Mouse (Mus musculus) right cerebral cortex, postnatal 14 days (tissue): ENCODE measurements around the gene Selenoi.
"Not testable (repeated sequence)": the region's sequence is repeated elsewhere in the genome, so short reads cannot be mapped to it uniquely, and the experiment has no call there.

ENCODE experiments used
- DNase-seq: peaks from one replicate; pipeline ENCODE4 v3.0.0; 2022

The Selenoi gene

DNA sequence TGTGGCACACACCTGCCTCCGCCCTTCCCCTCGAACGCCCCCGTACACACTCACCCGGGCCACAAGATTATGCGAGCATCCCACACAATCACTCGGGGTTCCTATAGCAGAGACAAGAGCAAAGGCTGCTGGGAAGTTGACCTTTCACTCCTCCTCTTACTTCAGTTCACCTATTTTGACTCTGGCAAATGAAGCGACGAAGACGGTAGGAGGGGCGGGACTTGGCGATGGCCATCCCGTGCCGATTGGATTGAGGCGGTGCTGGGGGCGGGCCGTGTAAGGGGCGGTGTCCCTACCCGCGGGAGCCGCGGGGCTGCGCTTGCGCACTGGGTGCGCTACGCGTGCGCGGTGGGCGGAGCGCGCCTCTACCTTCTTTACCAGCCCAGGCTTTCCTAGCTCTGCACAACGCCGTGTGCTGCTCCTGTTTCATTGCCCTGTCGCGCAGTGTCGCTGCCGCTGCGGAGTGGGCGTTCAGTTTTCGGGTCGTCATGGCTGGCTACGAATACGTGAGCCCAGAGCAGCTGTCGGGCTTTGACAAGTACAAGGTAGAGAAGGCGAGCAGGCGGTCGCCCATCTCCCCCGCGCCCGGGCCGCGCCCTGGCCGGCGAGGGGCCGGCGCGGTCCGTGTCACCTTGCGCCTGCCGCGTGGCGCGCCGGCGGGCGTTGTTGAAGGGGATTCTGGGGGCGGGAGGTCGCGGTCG is at the start of gene Selenoi:
Selenoi (plus strand) TSS at position 311 of the 701 bp plus-strand sequence.
- DNase-seq = peak; percentile 97

DNA sequence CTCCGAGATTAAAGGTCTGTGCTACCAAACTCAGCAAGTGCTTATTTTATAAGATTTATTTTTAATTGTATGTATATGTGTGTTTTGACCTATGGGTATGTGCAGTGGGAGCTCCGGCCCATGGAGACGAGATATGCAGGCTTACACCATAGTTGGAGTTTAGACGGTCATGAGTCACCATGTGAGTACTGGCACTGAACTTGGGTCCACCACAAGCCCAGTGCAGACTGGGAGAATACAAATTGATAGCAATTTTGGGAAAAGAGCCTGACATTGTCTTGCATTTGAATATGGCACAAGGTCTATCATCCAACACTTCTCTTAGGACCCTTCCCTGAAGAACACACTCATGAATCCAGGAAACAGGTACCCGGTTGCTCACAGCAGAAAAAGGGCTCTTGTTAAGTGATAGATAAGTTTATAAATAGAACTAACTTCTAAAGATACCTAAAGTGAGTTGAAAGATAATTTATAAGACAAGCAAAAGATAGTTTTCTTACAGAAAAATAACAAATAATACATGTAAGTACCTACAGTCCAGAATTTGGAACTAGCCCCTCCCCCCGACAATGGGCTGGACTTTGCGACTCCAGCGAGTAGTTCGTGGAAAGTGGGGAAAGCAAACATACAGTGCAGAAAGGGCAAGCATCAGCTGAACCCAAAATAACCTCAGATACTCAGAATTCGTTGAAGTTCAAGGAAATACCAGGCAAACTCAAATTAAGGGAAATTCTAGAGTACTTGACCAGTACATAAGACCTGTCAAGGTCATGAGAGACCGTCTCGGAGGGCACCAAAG is 44.5 kb upstream of the Selenoi start:
- DNase-seq = no peak

DNA sequence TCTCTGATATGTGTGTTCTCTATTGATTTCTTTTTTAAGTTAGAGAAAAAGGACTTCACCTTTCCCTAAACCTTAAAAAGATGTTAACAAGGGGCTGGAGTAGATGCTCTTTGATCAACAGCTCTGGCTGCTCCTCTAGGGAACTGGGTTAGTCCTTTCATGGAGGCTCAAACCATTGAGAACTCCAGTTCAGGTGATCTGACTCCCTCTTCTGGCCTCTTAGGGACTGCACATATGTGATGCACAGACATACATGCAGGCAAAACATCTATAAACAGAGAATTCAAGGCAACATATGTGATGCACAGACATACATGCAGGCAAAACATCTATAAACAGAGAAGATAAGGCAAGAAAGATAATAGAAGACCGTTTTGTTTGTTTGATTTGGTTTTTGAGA is 39.9 kb upstream of the Selenoi start:
- no peak for DNase-seq

DNA sequence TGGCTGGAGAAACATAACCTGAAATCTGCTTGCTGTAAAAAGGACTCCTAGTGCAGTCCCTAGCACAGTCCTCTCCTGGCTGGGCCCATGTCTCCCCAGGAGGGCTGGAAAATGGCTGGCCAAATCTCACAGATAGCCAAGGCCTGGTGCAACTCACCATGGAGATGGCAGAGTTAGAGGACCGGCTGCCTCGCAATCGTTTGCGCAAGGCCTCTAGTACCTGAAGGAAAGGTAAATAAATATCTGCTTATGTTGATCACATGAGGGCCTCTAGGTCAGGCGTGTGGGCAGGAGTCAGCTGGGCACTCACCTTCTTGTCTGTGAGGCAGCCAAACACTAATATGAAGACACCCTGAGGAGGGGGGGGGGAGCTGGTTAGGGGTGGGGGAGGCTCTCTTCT is 37.0 kb upstream of the Selenoi start:
- DNase-seq = no peak

DNA sequence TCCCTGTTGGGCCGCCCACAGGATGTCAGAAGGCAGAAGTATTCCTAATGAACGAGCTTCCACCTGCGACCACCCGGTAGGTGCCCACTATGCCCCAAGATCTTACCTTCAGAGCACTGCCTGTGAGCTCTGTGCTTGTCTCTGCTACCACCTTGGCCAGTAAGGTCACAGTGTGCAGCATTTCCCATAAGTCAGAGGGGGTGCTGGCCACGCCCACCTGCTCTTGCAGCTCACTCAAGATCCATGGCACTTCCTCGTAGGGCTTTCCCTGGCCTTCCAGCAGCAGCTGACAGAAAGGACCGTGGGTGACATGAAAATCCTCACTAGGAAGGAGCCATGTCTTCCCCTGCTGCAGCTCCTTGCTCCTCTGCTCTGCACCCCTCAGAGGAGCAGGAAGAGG is 34.1 kb upstream of the Selenoi start:
- no peak for DNase-seq

DNA sequence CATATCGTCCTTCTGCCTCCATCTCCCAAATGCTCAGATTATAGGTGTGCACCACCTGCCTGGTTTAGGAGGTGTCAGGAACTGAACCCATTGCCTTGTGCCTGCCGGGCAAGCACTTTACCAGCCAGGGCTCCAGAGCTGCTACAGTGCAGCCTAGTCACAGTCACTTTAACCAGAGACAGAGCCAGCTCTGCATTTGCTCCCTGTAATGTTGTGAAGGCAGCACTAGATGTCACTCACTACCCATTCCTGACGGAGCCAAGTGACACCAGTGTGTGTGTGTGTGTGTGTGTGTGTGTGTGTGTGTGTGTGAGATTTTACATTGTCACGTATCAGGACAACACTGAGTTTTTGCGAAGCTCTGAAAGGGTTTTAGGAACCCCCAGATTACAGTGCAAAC is 30.9 kb upstream of the Selenoi start:
- DNase-seq = peak; percentile 36

DNA sequence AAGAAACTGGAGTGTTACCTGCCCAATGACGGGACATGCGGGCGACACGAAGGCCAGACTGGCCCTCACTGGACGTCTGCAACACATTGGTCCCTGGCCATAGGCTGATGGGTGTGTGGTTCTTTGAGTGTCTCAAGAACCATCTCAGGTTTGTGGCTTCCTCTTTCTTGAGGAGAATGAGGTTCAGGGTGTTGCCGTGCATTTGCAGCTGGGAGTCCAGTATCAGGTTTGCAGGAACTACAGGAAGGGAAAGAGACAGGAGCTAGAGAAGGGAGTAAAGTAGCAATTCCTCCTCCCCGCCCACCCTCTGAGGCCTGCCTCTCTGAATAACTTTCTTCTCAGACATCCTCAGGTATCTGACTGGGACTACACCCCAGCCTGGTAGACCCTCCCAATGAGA is 30.2 kb upstream of the Selenoi start:
- no peak for DNase-seq

DNA sequence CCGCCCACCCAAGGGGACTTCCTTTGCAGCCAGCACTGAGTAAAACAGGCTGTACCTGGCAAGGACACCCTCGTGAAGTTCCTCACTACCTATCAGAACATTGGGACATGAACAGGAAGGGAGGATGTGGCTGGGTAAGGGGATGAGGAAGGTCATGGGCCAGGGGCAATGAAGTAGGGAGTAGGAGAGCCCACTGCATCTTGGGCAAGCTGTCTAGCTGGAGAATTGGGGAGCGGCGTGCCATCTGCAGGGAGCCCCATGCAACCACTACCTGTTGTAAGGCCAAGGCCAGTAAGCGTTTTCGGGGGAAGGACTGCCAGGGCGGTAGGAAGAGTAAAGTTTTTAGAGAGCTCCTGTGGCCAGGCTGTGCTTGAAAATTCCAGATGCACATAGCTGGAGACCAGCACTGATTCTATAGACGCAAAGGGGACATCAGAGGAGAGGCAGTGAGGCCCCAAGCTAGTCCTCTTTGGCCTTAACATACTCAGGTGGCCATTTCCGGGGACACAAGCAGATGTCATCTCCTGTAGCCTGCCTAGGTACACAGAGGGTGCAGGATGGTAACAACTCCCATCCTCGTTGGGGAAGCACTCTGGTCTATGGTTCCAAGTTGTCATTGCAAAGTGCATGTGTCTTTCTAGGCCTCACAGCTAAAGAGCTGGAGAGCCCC is 29.0 kb upstream of the Selenoi start:
- no peak for DNase-seq

DNA sequence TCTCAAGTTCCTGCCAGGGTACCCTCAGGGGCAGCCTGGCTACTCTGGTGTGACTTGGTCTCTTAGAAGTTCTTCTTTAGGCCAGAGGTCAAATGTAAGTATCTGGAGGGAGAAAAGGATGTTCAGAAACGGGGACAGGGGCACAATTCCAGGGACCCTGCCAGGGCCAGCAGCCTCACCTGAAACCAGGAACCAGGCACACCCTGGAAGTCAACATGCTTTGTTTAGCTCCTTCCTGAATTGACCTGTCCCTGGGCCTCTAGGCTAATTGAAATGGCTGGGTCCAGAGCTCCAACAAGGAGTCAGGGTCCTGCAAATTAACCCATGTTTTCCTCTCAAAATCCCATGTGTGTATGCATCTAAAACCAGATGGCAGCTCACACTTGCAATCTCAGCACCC is 27.9 kb upstream of the Selenoi start:
- DNase-seq = no peak

DNA sequence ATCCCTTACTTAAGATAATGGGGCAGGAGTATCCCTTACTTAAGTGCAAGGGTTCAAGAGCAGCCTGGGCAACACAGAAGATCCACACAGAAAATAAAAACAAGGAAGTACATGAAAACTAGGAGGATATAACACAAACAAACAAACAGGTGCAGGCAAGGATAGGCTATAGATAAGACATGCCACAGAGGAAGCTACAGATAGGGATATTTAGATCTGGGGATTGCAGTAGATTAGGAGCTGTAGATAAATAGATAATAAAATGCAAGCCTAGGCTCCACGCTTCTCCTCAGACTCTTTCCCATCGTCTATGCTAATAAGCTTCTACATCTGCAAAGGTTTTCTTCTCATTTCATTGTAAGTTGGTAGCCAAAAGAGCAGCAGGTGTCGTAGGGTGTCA is 27.3 kb upstream of the Selenoi start:
- DNase-seq = no peak

DNA sequence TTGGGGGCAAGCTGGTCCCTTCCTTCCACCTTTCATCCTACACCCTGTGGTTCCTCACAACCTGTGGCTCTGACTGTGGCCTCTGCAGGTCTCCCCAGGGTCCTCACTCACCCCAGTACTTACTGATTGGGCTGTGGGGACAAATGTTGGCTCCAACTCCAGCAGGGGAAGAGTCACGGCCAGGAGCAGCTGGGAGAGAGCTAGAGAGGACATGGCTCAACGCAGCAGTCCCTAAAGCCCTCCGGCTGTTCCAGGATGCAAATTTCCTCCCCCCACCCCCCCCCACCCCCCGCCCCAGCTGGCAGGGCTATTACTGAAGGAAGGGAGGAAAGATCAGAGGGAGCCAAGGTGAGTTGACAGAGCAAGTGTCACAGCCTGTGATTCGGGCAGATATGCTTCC is 26.9 kb upstream of the Selenoi start, which contains the start of gene Adgrf3:
Adgrf3 (minus strand) TSS at position 230 of the 400 bp plus-strand sequence.
- DNase-seq = no peak

DNA sequence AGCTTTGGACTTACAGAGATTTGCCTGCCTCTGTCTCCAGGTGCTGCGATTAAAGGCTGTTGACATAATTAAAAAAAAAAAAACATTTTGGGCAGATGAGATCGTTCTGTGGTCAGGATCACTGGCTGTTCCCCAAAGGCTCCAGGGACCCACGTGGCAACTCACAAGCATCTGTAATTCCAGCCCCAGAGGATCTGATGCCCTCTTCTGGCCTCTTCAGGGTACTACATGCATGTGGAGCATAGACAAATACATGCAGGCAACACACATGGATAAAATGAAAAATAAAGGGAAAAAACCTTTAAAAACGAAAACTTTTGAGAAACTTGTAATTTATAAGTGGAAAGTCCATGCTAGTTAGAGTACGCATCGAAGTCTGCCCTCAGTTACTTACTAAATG is 25.1 kb upstream of the Selenoi start:
- DNase-seq = no peak

DNA sequence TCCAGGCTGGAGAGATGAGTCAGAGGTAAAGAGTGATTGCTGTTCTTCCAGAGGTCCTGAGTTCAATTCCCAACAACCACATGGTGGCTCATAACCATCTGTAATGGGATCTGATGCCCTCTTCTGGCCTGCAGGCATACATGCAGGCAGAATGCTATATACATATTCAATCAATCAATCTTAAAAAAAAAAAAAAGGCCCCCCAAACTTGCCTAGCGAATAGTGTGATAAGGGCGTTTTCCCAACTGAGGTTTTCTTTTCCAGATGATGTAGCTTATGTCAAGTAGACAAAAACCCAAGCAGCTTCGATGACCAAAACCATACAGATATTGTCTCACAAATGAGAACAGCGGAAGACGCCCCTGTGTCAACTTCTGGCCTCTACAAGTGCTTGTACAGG is 21.6 kb upstream of the Selenoi start:
- not testable (repeated sequence) for DNase-seq

DNA sequence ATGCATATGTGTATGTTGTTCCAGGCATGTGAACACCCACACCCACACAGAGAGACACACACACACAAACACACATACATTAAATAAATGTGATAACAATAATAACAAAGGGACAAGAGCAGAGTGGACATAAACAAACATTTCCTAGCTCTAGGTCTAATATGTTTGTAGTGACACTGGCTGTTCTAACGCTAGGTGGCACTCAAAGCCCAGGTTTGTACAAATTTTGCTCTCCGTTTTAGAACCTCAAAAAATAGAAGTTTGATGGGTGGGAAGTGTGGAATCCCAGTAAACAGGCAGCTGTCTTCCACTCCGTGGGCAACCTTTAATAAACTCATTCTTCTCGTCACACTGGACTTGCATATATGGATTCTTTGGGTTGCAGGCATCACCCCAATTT is 17.5 kb upstream of the Selenoi start:
- peak; percentile 71 for DNase-seq

DNA sequence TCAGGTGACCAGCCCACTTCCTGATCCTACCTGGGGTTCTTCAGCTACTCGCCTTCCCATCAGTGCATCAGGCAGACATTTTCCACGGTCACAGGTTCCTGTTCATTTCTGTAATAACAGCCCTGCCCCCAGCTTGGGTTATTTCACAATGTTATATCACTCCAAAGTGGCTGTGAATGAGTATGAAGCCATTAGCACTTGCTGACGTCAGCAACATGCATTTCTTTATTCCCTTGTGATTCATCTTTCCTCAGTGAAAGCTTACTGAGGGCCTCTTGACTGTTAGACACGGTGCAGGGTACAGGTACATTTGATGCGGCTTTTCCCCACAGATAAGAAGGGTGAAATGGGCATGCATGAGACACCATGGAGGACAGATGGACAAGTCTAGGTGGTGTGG is 16.4 kb upstream of the Selenoi start:
- DNase-seq = no peak

DNA sequence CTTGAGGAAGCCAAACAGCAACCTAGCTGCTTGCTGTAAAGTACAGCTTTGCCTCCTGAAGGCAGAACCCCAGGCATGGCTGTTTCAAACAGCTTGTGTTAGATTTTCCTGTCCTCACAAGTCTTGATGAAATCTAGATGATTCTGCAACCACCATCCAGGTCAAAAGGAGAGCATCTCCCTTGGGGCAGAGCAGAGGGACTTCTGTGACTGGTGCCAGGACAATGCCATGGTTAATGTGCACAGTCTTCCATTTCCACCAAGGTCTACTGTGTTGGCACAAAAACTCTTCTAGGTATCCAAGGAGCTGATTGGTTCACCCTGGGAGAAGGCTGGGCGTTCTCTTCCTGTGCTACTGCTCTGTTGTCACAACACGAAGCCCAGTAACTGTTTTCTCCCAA is 12.7 kb upstream of the Selenoi start:
- DNase-seq = no peak

DNA sequence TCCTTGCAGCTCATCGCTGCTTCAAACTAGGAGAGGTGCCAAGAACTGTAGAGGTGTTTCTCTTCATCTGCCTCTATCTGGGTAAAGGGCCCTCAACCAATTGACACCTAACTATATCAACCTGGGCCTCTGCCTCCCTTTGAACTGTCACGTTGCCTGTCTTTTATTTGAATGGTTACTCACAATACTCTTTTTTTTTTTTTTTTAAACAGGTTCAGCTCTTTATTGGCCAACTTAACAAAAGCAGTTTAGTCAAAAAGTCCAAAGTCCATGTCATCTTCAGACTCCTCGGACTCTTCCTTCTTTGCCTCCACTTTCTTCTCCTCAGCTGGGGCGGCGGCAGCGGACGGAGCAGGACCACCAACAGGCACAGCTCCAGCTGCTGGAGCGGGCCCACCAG is 11.7 kb upstream of the Selenoi start:
- no peak for DNase-seq

DNA sequence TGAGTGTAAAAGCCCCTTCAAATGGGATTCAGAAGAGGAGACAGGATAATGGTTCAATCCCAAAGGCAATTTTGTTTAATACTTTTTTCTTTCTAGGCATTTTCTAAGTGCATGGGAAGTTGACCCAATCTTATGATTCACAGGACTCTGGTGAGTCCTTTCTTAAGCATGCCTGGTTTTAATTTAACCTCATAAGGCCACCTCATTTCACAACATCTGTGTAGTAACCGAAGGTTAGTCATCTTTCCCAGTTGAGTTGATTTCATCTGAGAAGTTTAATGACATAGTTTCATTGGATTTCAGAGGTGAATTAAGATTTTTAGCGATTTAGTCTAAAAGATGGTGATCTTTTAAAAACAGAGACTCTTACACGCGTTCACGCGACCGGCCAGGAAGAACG is 9.7 kb upstream of the Selenoi start:
- DNase-seq = no peak

DNA sequence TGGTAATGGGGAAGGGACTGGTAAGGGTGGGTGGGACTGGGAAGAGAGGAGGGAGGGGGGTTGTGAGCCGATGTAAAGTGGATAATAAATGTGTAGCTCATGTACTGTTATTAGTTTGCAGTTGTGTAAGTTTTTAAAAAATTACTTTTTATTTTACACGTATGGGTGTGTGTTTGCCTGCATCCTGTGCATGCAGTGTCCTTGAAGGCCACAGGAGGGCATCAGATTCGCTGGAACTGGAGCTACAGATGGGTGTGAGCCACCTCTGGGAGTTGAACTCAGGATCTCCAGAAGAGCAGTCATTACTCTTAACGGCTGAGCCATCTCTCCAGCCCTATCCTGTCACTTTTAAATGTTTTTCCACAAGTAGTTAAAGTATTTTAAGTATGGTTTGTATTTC is 1.5 kb upstream of the Selenoi start:
- peak; percentile 38 for DNase-seq

DNA sequence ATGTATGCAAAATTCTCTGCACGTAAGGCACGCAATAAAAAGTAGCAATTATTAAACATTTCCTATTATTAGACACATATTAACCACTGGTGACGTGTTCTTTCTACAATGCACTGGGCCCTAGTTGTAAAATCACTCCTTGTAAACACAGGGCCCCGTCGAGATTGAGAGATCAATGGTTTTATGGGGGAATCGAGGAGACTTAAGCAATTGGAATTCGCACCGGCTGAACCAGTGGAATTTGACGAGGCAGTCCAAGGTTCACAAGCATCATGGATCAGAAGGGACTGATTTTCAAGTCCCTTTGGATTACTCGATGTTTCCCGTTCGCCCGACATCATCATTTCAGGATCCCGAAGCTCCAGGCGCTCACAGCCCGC is 500 bp upstream of the Selenoi start:
- DNase-seq = no peak

DNA sequence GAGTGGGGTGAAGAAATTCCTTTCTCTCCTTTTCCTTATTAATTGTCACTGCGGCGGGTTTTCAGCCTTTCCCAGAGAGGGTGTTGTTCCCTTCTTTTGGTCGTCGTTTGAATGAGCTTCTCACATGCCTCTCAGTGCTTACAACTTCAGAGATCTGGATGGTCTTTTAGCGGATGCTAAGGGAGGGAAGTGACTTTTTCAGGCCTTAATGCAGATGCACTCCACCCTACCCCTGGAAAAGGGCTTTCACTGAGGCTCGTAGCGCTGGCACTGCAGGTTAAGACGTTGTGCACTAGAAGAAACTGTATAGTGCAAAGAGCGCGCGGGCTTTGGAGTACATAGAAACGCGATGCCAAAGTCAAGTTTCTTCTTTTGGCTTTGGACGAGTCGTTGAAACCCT is 661 bp downstream of the Selenoi start:
- DNase-seq = peak; percentile 21

DNA sequence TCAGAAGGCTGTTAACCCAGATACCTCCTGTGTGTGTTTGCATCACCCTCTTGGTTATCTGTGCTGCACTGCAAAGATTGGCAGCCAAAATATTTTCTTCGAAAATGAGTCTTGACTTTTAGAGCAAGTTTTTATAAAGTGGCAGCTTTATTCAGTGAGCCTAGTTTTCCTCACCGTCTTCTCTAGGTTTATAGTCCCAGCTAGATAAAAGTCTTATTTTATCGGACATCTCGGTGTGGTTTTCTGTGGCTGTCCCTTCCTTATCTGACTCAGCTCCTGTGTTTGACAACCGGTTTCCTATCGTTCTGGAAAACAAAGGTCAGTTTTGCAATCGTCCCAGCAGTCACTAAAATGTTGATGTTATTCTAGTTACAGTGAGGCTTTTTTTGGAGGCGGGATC is 1.6 kb downstream of the Selenoi start:
- DNase-seq = no peak

DNA sequence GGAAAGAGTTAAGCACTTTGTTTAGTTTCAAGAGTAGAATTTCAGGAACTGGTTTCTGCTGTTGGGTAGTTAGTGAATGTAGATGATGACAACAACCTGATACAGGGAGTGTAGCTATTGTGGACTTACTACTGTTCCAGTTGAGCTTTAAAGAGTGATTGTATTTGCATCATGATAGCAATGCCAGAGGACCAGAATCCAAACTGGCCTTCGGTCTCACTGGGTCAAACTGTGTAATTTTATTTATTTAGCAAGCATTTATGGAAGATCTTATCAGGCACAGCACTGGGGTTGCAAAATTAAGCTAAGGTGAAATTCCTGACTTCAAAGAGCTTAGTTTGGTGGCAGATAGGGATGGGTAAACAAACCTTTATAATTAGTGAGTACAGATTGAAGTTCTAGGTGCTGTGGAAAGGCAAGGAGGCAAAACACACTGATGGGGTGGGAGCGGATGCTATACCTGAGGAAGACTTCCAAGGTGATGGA is 3.3 kb downstream of the Selenoi start:
- DNase-seq = no peak

DNA sequence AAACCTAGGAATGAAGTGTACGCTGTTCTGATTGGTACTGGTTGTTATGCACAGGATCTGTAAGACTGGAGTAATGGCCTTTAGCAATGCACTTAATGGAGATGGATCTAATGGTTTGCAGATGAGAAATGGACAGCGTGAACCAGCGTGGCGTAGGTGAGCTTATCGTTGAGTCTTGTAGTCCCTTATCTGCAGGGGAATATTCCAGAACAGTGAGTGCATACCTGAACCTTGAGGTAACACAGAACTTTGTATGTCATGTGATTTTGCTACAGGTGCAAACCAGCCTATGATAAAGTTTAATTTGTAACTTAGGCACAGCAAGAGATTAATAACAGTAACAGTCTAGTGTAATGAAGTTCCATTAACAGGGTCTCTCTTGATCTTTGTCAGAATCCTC is 6.2 kb downstream of the Selenoi start:
- no peak for DNase-seq
